Mouse (Mus musculus): ENCODE results near the gene Ywhag. TPM values are rescaled to one million over a fixed set of nuclear protein-coding genes. Genes with fewer than 3 reads are reported as not detected.

The Ywhag gene
- total RNA-seq (2021), result 477 and 524 TPM in 2 replicates
- long read RNA-seq, transcript Ywhag-201 (2 exons, 3,520 nt), result major isoform, 113 of 286 reads
- long read RNA-seq, partial matches to known transcripts, result 0 of 286 reads
- long read RNA-seq, other reads (novel, unspliced or antisense), result 170 of 286 reads

DNA sequence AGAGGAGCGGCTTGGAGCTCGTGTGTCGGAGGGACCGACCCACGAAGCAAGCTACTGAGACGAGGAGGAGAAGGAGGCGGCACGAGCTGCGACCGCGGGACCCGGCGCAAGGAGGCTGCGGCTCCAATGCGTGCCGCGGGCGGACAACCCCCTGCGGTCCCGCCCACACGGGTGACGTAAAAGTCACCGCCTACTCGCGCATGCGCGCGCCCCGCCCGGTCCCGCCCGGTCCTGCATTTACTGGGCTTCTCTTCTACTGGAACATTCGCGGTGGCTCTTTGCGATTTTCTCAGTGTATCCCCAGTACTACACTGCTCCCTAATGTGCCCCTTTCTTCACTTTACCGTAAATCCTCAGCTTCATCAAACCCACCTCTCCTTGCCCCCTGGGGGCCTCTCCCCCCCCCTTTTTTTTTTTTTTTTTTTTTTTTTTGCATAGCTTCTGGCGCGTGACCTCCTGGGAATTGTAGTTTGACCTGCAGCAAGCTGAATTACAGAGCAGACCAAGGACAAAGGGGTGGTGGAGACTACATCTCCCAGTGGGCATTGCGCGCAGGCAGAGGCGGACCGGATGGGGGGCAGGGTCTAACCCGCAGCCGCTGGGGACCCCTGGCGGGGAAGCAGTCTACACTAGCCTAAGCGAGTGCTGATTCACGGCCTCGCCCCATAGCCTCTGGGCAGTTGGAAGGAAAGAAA is at the start of gene Ywhag:
Gene Ywhag (minus strand): TSS at position 136 of the 695 bp plus-strand sequence.
- DNase-seq, result peak; percentile 98

DNA sequence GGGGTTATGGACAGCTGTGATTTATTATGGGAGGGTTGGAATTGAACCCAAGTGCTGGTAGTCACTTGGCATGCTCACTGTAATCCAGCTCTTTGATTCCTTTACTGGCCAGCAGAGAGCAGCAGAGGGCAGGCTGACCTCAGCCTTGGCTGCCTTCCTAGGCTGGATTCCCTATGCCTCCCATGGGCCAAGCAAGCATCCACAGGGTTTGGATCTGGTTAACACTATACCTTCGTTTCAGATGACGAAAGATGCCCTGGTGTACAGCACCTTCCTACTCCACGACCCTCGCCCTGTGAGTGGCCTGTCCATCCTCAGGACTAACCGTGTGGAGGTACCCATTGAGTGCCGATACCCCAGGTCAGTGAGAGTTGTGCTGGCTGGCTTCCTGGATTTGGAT is 48.0 kb upstream of the Ywhag start:
- DNase-seq, result peak; percentile 63

DNA sequence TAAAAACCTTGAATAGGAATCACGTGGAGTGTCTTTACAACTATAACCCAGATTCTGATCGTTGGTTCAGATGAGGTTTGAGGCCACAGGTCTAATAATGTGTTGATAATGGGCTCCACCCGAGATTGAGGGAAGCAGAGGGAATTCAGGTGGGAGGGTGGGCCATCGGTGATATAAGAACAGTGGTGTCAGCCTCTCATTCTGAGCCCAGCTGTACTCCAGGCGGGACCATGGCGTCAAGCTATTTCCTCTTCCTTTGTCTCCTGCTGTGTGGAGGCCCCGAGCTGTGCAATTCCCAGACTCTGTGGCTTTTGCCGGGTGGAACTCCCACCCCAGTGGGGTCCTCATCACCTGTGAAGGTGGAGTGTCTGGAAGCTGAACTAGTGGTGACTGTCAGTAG is 45.5 kb upstream of the Ywhag start, which contains the start of gene Zp3:
Gene Zp3 (plus strand): TSS at position 196 of the 400 bp plus-strand sequence.
- DNase-seq, result no peak

DNA sequence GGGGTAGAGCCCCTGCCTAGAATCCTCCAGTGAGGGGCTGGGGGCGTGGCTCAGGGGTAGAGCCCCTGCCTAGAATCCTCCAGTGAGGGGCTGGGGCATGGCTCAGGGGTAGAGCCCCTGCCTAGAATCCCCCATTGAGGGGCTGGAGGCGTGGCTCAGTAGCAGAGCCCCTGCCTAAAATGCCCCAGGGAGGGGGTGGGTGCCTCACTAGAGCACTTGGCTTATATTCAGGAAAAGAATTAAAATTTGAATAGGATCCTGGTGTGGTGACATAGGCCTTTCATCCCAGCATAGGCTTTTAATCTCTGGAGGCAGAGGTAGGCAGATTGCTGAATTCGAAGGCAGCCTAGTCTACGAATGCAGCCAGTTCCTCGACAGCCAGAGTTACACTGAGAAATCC is 45.0 kb upstream of the Ywhag start:
- DNase-seq, result no peak

DNA sequence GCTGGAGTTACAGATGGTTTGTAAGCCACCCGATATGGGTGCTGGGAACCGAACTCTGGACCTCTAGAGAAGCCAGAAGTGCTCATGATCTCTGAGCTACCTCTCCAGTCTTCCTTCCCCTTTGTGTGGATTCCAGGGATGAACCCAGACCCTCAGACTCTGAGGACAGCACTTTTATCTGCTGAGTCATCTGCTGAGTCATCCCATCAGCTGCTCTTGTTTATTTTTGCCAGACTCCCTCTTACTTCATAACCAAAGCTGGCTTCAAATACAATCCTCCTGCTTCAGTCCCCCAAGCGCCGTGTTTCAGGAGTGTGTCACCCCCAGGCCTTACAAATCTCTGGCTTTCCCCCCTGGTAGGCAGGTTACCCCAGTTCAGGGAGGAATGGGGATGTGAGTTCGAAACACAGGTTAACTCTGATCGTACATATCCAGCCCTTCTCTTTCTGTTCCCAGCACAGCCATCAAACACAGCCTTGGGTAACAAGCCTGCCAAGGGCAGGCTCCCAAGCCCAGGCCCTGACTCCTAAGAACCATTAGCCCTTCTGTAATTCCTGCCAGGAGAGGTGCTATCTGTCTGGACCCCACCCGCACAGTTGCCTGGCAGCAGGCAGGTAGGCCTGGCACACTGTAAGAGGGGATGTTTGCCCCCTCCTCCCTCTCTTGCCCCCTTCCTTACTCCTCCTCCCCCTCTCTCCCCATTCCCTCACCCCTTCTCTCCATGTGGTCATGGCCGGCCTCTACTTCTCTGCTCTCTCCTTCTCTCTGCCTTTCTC is 41.7 kb upstream of the Ywhag start:
- DNase-seq, result no peak

DNA sequence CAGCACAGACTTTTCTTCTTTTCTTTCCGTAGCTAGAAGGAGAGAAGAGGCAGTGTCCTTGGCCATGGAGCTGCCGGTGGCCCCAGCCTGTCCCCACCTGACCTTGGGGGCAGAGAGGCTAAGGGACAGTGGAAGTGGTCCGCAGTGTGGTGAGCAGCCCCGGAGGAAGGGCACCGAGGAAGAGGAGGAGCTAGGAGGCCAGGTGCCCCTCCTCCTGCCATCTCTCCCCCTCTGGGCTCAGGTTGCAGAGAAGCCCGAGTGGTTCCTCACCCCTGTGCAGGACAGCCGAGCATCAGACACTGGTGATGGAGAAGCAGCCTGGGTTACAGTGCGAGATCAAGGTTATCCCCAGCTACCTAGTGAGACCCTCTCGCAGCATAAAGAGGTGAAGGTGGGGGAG is 39.9 kb upstream of the Ywhag start, which contains the start of gene Ssc4d:
Gene Ssc4d (minus strand): TSS at position 167 of the 400 bp plus-strand sequence.
- no peak for DNase-seq

DNA sequence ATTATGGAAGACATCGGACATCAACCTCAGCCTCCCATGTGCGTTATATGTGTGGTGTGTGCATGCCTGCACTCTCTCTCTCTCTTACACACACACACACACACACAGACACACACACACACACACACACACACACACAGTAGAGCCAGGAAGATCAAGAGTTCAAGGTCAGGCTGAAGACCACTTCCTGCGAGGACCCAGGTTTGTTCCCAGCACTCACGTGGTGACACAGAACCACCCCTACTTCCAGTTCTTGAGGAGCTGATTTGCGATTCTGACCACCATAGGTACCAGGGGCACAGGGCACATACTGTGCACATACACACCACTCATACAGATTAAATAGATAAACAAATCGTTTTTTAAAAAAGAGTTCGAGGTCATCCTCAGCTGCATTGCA is 37.5 kb upstream of the Ywhag start:
- no peak for DNase-seq

DNA sequence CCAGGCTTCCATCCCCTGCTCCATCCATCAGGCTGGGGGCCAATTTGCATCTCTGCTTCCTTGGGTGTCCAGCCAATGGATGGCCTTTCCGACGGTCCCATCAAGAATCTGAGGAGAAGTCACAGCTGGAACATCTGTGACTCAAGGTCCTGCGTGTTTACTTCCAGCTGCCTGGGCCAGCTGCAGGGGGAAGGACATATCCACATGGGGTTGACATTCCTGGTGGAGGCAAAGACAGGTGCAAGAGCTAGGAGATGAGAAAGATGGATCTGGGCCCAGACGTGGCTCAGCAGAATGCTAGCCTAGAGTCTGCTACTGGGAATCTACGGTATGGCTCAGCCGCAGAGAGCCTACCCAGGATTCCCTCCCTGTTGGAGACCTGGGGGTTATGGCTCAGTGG is 35.8 kb upstream of the Ywhag start:
- no peak for DNase-seq

DNA sequence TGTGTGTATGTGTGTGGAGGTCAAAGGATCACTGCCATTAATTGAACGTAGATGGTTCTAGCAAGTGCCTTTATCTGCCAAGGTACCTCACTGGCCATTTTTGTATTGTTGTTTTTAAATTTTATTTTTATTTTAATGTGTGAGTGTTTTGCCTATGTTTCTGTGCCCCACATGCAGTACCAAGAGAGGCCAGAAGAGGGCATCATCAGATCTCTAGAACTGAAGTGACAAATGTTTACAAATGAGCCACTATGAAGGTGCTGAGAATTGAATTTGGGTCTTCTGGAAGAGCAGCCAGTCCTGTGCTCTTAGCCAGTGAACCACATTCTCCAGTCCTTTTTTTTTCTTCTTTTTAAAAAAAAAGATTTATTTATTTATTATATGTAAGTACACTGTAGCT is 34.4 kb upstream of the Ywhag start:
- DNase-seq, result peak; percentile 41

DNA sequence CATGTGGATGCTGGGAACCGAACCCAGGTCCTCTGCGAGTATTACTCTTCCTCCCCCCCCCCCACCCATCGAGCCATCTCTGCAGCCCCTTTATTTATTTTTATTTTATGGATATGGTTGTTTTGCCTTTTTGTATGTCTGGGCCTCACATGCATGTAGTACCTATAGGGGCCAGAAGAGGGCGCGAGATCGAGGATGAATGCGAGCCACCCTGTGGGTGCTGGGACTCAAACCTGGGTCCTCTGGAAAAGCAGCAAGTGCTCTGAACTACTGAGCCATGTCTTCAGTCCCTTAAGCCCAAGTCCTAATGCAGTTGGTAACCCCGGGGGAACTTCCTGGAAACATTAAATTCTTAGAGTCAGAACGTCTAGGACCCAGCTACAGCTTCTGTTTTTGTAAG is 32.5 kb upstream of the Ywhag start:
- no peak for DNase-seq

DNA sequence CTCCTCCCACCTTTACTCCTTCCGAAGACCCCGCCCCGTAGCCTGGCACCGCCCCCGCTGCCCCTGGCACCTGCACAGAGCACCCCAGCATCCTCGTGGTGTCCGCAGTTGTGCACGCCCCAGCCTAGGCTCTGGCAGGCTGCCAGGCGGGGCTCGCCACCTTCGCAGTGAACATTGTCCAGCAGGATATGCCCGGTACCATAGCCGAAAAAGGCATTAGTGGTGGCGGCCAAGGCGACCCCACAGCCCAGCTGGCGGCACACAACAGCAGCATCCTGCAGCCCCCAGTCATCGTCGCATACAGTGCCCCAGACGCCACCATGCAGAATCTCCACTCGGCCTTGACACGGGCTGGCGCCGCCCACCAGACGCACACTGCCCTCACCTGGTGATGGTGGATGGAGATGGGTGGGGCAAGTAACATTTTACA is 31.1 kb upstream of the Ywhag start:
- peak; percentile 48 for DNase-seq

DNA sequence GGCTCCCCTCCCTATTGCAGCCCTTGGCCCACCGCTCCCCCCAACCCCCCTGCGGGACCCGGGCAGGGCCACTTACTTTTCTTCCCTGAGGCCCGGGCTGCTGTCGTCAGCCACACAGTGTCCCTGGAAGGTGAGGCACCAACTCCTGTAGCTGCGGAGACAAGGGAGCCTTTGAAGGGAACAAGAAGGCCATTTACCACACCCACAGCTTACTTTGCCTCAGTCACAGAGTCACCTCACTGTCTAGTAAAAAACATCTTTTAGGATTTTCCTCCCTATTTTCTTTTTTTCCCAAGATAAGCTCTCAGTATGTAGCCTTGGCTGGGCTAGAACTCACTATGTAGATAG is 28.8 kb upstream of the Ywhag start:
- no peak for DNase-seq

DNA sequence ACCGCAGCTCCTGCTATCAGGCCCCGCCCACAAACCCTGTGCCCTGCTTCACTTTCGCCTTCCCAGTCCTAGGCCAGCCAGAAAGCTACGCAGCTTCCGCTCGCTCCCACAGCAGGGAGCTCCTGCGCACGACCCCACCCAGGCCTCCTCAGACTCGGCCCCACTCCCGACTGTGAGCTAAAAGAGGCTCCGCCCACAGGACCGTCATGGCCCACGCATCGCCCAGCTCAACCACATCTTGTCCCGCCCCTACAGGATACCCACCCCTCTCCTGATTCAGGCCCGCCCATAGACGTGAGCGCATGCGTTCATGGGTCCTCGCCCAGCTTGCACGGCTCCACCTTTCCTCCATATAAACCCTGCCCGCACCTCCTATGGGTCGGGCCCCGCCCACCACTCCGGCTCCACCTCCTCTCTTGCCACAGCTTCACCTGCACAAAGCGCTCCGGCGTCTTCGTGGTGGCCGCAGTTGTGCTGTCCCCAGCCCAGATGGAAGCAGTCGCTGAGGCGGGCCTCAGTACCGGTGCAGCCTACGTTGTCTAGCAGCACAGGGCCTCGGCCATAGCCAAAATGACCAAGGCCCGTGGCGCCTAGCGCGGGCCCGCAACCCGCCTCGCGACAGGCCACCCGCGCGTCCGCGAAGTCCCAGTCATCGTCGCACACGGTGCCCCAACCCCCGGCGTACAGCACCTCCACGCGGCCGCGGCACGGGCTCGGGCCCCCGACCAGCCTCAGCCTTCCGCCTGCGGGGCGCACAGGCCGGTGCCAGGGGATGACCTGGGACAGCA is 28.3 kb upstream of the Ywhag start:
- peak; percentile 96 for DNase-seq

DNA sequence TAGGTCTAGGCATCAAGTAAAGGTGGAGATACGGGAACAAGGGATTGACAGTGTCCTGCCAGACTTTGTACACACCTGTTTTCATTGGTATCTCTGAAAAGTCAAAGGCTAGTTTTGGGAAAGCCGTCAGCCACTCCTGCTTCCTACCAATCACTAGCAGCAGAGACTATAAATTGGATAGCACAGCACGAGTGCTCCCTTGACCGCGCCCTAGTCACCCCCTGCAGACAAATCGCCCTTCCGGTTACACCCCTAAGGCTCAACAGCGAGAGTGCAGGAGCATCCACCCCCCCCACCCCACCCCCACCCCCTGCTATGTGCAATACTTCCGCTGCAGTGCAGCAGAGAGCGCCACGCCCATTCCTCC is 27.7 kb upstream of the Ywhag start:
- DNase-seq, result no peak

DNA sequence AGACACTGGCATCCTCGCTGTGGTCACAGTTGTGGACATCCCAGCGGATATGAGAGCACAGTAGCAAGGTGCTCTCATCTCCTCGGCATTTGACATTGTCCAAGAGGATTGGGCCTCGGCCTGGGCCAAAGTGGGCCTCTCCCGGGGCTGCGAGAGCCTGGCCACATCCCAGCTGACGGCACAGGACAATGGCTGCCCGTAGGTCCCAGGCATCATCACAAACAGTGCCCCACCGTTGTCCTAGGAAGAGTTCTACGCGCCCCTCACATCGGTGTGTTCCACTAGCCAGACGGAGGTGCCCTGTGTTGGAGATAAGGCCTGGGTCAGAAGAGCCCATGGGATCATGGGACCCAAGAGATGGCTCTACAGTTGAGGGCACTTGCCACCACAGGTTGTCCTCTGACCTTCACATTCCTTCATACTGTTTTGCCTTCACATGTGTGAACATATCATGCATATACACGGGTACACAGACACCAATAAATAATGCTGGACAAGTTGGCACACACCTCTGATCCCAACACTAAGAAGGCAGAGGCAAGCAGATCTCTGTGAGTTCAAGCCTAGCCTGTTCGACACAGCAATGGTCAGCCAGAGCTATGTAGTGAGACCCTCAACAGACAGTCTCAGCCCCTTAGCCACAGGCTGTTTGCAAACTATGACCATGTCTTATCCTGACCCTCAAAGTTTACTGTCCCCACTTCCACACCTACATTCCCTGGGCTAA is 26.7 kb upstream of the Ywhag start:
- no peak for DNase-seq

DNA sequence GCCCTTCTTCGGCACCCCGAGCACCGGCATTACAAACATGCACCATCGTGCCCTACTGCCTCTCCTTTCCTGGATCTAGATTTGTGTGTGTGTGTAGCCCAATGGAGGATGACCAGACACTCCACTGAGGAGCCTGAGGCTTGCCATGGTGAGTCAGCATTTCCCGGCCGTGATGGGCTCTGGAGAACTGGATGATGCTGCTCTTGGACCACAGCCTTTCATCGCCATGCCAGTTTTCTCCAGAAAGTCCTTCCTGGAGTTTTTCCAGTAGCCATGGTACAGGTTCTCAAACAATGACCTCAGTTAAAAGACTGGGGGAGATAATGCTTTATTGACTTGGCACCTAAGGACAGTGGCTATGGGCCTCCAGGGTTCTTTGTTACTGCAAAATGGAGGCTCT is 25.5 kb upstream of the Ywhag start:
- DNase-seq, result no peak

DNA sequence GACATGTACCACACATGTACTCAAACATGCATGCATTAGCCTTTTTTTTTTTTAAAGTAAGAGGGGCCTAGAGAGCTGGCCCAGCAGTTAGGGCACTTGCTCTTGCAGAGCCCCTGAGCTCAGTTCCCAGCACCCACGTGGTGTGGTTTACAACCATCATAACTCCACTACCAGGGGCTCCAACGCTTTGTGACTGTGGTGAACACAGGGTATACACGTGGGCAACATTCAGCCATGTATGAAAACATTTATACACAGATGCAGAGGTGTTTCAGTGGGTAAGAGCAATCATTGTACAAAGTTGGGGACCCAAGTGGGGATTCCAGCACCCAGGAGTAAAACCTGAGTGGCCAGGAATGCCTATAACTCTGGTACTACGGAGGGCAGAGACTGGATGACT is 24.0 kb upstream of the Ywhag start:
- DNase-seq, result no peak

DNA sequence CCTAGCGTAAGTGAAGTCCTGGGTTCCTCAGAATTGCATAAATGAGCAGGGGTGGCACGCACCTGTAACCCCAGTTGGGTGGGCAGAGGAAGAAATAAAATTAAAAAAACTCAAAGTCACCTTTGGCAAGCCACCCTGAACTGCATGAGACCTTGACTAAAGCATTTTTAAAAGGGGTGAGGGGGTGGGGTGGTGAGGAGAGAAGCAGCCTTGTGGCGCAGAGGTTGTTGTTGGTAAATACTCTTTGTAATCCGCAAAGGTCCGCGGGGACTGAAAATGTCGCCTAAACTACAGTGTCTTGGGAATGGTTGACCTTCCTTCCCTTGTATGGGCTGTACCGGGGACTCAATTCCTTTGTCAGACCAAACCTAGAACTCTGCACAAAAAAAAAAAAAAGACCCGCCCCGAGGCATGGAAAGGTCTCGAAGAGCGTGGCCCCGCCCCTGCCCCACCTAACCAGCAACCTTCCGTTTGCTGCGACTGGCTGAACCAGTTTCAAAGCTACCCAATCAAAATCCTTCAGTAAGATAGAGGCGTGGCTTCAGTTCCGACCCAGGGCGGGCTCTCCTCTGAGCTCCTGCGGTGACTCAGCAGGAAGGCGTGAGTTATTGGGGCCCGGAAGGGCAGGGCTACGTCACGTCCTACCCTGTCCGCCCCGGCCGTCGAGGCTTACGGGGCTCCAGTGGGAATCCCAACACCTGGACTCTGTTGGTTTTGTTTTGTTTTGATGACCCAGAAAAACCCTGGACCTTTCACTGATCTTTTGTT is 23.0 kb upstream of the Ywhag start:
- peak; percentile 89 for DNase-seq

DNA sequence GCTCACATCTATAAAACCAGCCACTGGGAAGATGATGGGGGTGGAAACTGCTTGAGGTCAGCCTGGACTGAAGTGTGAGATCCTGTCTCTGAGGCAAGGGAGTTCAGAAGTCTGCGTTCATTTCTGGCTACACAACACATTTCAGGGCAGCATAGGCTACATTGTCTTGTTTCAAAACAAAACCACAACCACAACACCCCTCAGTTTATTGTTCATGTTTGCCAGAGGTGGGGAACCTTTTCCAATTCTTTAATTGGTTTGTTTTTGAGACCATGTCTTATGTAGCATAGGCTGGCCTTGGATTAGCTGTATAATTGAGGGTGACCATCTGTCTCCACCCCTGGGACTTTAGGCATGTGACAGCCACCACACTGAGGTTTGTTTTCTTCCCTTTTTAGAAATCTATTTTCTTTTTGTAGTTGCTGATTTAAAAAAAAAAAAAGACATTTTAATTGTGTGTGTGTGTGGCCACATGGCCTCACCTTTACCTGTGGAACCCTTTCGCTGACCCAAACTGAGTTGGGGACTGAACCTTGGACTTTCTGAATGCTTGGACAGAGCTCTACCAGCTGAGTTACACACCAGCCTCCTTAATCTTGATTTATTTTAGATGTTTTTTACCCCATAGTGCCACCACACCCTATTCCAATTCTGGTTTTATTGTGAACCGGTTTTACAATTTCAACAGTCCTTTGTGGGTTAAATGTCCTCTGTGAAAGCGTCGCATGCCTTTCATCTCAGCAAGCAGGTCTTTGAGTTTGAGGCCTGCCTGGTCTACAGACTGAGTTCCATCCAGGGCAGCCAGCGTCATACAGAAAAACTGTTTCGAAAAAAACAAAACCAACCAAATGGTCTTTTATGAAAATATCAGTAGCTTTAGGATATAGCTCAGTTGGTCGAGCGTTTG is 22.1 kb upstream of the Ywhag start:
- no peak for DNase-seq

DNA sequence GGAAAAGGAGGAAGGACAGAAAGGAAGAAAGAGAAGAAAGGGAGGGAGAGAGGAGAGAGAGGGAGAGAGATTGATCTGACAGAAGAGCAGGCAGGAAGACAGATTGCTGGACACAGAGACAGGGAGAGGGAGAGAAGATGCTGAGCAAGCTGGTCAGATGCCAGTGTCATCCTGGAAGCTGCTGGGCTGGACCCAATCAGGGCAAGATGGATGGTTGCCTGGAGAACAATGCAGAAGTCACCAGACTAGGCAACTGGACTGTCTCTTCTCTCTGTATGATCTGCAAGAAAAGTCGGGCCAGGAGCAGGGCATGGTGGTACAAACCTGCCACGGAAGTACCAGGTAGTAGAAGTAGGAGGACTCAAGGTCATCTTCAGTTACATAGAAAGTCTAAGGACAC is 18.4 kb upstream of the Ywhag start:
- DNase-seq, result no peak

Measured in adrenal gland, postnatal 25 days (tissue).